Mouse (Mus musculus): Measurements from ENCODE around the gene Gpx7.

DNA sequence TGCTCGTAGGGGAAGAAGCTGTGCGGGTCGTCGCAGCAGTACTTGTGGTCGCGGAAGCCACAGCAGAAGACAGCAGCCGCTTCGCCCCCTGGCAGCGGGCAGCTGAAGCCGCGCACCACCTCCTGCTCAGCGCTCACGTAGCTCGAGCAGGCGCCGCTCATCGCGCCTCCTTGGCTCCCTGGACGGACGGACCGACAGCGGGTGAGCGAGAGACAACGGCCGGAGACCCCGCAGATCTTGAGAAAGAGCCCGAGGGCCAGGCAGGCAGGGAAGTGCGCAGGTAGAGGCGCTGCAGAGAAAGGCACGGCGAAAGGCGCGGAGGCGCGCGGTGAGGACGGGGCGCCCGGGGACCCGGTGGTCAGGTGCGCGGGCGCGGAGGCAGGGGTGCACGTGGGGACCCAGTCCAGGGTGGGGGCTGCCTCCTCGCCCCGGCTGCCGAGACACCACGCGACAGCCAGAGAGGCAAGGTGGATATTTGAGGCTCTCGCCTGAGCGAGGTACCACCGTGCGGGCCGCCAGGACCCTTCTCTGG is 23.5 kb downstream of the Gpx7 start, which contains the start of gene Shisal2a:
- TF ChIP-seq EP300 (optimal IDR thresholded peaks at IDR 0.05): no peak
- peak; percentile 36; the same call in 1 of the 2 replicates for TF ChIP-seq CTCF (IDR thresholded peaks at IDR 0.05; ENCODE audit: low read depth)
